Mouse (Mus musculus): ENCODE measurements around the gene Wdr4. TPM values are rescaled to one million over a fixed set of nuclear protein-coding genes. Genes with fewer than 3 reads are reported as not detected.

Gene Wdr4
- total RNA-seq, 4 experiments from 2014 or later, result 5.4 to 6.6 (median 5.7) TPM

DNA sequence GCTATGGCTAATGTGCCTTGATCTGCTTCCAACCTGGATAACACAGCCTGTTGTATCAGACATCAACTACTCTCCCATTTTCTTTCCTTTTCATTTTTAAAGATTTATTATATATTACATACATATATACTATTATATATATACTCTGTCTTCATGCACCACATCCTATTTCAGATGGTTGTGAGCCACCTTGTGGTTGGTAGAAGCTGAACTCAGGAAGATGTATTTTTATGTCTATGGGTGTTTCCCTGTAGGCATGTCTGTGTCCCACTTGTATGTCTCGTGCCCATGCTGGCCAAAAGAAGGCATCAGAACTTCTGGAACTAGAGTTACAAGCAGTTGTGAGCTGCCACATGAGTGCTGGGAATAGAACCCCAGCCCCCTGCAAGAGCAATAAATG lies 71.3 kb downstream of the Wdr4 start:
- DNase-seq (ENCODE audit: low spot score in 2 of 2), result no peak

DNA sequence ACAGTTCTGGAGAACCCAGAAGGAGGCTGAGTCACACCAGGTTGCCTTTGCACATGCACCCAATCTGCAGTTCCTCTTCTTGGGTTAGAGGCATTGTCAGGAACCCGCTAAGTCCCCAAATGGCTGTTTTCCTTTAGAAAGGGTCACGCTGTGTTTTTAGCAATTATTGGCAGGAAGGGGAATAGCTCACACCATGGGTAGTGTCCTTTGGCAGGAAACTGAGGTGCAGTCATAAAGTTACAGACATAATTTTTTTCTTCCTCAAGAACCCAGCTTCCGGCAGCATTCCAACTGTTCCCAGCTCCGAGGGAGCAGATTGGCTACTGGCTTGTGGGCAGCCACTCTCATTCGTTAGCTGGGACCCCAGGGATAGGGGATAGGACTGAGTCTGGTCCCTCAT lies 72.0 kb downstream of the Wdr4 start:
- DNase-seq (ENCODE audit: low spot score in 2 of 2), result no peak

- no peak for DNase-seq (ENCODE audit: low spot score in 2 of 2)
Measured at GRCm38 (mm10) chr17:31445061-31445731, 74.6 kb downstream of the Wdr4 start.

Small RNAs within 50 kb of the gene (microRNA-seq; reads per million reads assigned to microRNA genes)
- gene Gm24970, result not detected

Other genes with a start within 250 kb of the Wdr4 start
- 1 to 10 TPM; 1.8 to 8.3 (median 4.9) TPM for gene Rsph1, start 242.6 kb downstream of the Wdr4 start, total RNA-seq (2022)
- 1 to 10 TPM; 2.4 to 4.6 (median 3.0) TPM for gene Slc37a1, start 233.2 kb downstream of the Wdr4 start, total RNA-seq (2022)
- gene Pde9a, start 133.8 kb downstream of the Wdr4 start, total RNA-seq (2022), result 1 to 10 TPM; 1.3 to 2.9 (median 2.1) TPM
- gene Ndufv3, start 135 bp upstream of the Wdr4 start, total RNA-seq (2022), result 100 to 1,000 TPM; 461 to 515 (median 488) TPM
- gene Pknox1, start 44.8 kb upstream of the Wdr4 start, total RNA-seq (2022), result 10 to 100 TPM in 1 of 4 experiments, 1 to 10 TPM in 3; 5.6 to 10.3 (median 7.2) TPM
- gene Cbs, start 117.3 kb upstream of the Wdr4 start, total RNA-seq (2022), result 1 to 10 TPM in 1 of 4 experiments, under 1 TPM in 3; 0.31 to 1.4 (median 0.76) TPM
- 10 to 100 TPM; 52.9 to 72.0 (median 65.9) TPM for gene U2af1, start 138.9 kb upstream of the Wdr4 start, total RNA-seq (2022)
- gene Cryaa, start 157.8 kb upstream of the Wdr4 start, total RNA-seq (2022), result not detected

Data from gastrocnemius, adult 8-10 months (tissue).